Mouse (Mus musculus) limb, embryonic 14.5 days (tissue): ENCODE measurements around the gene Ppp6r3. TPM values are rescaled to one million over a fixed set of nuclear protein-coding genes. Genes with fewer than 3 reads are reported as not detected.

Experiments
- ATAC-seq: fragments of 200-750 bp; cut with Nextera tagmentation; 2 replicates; pipeline ENCODE4 v1.8.0; 2017; ENCODE audit warnings: low read depth, moderate number of reproducible peaks, moderate TSS enrichment; ENCODE audit not compliant: low FRiP score
- DNase-seq: peaks from one replicate; pipeline ENCODE4 v3.0.0-alpha.2; 2015; ENCODE audit warnings: low spot score
- H3K27ac ChIP-seq: fragments of 300-500 bp; sonication (generic); replicated peaks from 2 replicates; pipeline ENCODE4 v1.5.1; 2014; ENCODE audit warnings: low read depth, mild to moderate bottlenecking, low read length, moderate library complexity, mixed read lengths
- H3K27me3 ChIP-seq: fragments of 300-500 bp; sonication (generic); 2 replicates; pipeline ENCODE4 v1.6.1; 2014; ENCODE audit warnings: low read length, mixed read lengths; ENCODE audit not compliant: control insufficient read depth, insufficient read depth
- H3K36me3 ChIP-seq: fragments of 300-500 bp; sonication (generic); 2 replicates; pipeline ENCODE4 v1.6.1; 2014; ENCODE audit warnings: mild to moderate bottlenecking, low read length, moderate library complexity, mixed read lengths; ENCODE audit not compliant: control insufficient read depth, insufficient read depth
- H3K4me1 ChIP-seq: fragments of 300-500 bp; sonication (generic); 2 replicates; pipeline ENCODE4 v1.6.1; 2014; ENCODE audit warnings: antibody characterized with exemption, low read length, mixed read lengths; ENCODE audit not compliant: control insufficient read depth, insufficient read depth
- H3K4me2 ChIP-seq: fragments of 300-500 bp; sonication (generic); replicated peaks from 2 replicates; pipeline ENCODE4 v1.6.1; 2014; ENCODE audit warnings: low read depth, mild to moderate bottlenecking, low read length, moderate library complexity; ENCODE audit not compliant: severe bottlenecking
- H3K4me3 ChIP-seq: fragments of 300-500 bp; sonication (generic); replicated peaks from 2 replicates; pipeline ENCODE4 v1.5.1; 2014; ENCODE audit warnings: low read length
- H3K9ac ChIP-seq: fragments of 300-500 bp; sonication (generic); 2 replicates; pipeline ENCODE4 v1.6.1; 2014; ENCODE audit warnings: mild to moderate bottlenecking, low read depth, low read length, moderate library complexity; ENCODE audit not compliant: severe bottlenecking
- H3K9me3 ChIP-seq: fragments of 300-500 bp; sonication (generic); 2 replicates; pipeline ENCODE4 v1.6.1; 2016; ENCODE audit warnings: low read length; ENCODE audit not compliant: control insufficient read depth
- POLR2A ChIP-seq: fragments of 200-500 bp; IDR thresholded peaks from 2 replicates; pipeline ENCODE4 v1.8.0; 2012; ENCODE audit warnings: inconsistent platforms, mild to moderate bottlenecking, moderate library complexity, borderline replicate concordance; ENCODE audit not compliant: insufficient read depth, insufficient read length; ENCODE audit errors: extremely low read depth
- WGBS: fragments of 180-500 bp; shearing (Covaris S2); extraction: QIAGEN DNeasy Blood & Tissue Kit; methylation state at CpG from one replicate; pipeline ENCODE4 v1.1.7; 2014; 5-methylcytosine and 5-hydroxymethylcytosine counted together
- polyA plus RNA-seq, 2 experiments: library from polyadenylated mRNA; depleted of rRNA in 1 of 2; stranded (reverse) in 1 of 2; unstranded in 1 of 2; fragments of >200 nt; fragmentation: Nextera tagmentation in 1 of 2; extraction: Ambion mirVana in 1 of 2; gene quantifications; 2 replicates each; pipeline versions ENCODE4 v1.2.1 to v1.2.3; 2012 to 2014

Ppp6r3 gene
- polyA plus RNA-seq, 2 experiments: 61.3 to 78.7 TPM

GRCm38 (mm10) chr19:3435824-3436223 lies 139.7 kb downstream of the Ppp6r3 start:
- H3K4me3 ChIP-seq: no peak overlapping the region
- no peaks in the 10 kb centered on the region for H3K36me3 ChIP-seq
- no peak for TF ChIP-seq POLR2A
- 63% methylated on average over 3 of the region's 3 CpGs for WGBS
- no peak overlapping the region for H3K27ac ChIP-seq
- H3K9ac ChIP-seq: no peak overlapping the region
- no peaks in the 10 kb centered on the region for H3K27me3 ChIP-seq
- no peaks in the 10 kb centered on the region for H3K9me3 ChIP-seq
- DNase-seq (no peak), ATAC-seq (no peak)
- H3K4me2 ChIP-seq: no peak overlapping the region
- H3K4me1 ChIP-seq: no peaks in the 10 kb centered on the region

DNA sequence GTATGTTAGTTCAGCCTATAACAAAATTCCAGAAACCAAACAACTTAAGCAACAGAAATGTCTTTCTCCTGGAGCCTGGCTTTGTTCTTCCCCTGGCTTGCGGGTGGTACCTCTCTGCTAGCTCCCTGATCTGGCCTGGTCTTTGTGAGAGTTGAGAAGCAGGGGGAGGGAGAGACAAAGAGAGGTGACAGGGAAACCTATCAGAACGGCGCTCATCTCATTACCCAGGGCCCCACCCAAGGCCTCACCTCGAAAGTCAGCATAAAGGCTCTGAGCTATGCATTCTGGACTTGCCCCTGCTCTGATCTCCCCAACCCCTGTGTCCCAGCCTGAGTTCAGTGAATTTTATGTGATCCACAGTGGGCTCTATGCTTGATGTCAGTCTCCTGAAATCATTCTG lies 140.9 kb downstream of the Ppp6r3 start:
- Histone ChIP-seq H3K4me1 (no peaks in the 10 kb centered on the region), H3K27ac (no peak overlapping the region), H3K9ac (no peak overlapping the region), H3K4me2 (no peak overlapping the region), H3K36me3 (no peaks in the 10 kb centered on the region), H3K9me3 (no peaks in the 10 kb centered on the region), H3K27me3 (no peaks in the 10 kb centered on the region), H3K4me3 (no peak overlapping the region)
- WGBS: 36% methylated on average over 4 of the region's 4 CpGs
- ATAC-seq (no peak), DNase-seq (no peak)
- no peak for TF ChIP-seq POLR2A

GRCm38 (mm10) chr19:3434124-3434523 lies 141.4 kb downstream of the Ppp6r3 start:
- no peaks in the 10 kb centered on the region for H3K4me1 ChIP-seq
- WGBS: 44% methylated on average over 4 of the region's 4 CpGs
- H3K9me3 ChIP-seq: no peaks in the 10 kb centered on the region
- ATAC-seq (no peak), DNase-seq (no peak)
- H3K9ac ChIP-seq: no peak overlapping the region
- no peak overlapping the region for H3K27ac ChIP-seq
- no peaks in the 10 kb centered on the region for H3K36me3 ChIP-seq
- H3K4me2 ChIP-seq: no peak overlapping the region
- TF ChIP-seq POLR2A: no peak
- H3K27me3 ChIP-seq: no peaks in the 10 kb centered on the region
- H3K4me3 ChIP-seq: no peak overlapping the region

DNA sequence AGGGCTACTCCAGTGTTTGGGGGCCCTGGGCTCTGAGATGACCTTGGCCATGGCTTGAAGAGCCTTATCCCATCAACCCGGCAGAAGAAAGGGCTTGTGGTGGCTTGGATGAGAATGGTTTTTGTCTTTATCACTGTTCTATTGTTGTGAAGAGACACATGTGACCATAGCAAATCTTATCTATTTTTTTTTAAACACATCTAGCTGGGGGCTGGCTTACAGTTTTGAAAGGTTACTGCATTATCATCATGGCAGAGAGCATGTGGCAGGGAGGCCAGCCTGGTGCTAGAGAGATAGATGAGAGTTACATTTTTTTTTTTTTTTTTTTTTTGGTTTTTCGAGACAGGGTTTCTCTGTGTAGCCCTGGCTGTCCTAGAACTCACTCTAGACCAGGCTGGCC lies 143.6 kb downstream of the Ppp6r3 start:
- Histone ChIP-seq H3K4me3 (no peak overlapping the region), H3K4me2 (no peak overlapping the region), H3K9ac (no peak overlapping the region), H3K27ac (no peak overlapping the region), H3K36me3 (no peaks in the 10 kb centered on the region), H3K9me3 (no peaks in the 10 kb centered on the region), H3K4me1 (no peaks in the 10 kb centered on the region), H3K27me3 (no peaks in the 10 kb centered on the region)
- no peak for TF ChIP-seq POLR2A
- ATAC-seq: no peak
- 67% methylated on average over 1 of the region's 2 CpGs for WGBS
- DNase-seq: no peak

GRCm38 (mm10) chr19:3431066-3431465 lies 144.5 kb downstream of the Ppp6r3 start:
- Histone ChIP-seq H3K36me3 (no peaks in the 10 kb centered on the region), H3K27me3 (no peaks in the 10 kb centered on the region), H3K9ac (no peak overlapping the region), H3K27ac (no peak overlapping the region), H3K4me1 (no peaks in the 10 kb centered on the region), H3K4me3 (no peak overlapping the region), H3K9me3 (no peaks in the 10 kb centered on the region), H3K4me2 (no peak overlapping the region)
- TF ChIP-seq POLR2A: no peak
- 66% methylated on average over 7 of the region's 7 CpGs for WGBS
- ATAC-seq (no peak), DNase-seq (no peak)
